Mouse (Mus musculus) telencephalon, adult 2 months (tissue): ENCODE data around the gene Rhog.
A peak's percentile ranks its signal among the peaks of the same experiment; 100 is the strongest.
"Not testable (repeated sequence)": the region's sequence is repeated elsewhere in the genome, so short reads cannot be mapped to it uniquely, and the experiment has no call there.

Experiments
- DNase-seq: peaks from one replicate; pipeline ENCODE4 v3.0.0-alpha.2; 2011; ENCODE audit warnings: low read depth, low spot score

Gene Rhog

GRCm38 (mm10) chr7:102255954-102256353 is at the start of gene Rhog:
Gene Rhog (minus strand): TSS chr7:102256054.
- DNase-seq: no peak

DNA sequence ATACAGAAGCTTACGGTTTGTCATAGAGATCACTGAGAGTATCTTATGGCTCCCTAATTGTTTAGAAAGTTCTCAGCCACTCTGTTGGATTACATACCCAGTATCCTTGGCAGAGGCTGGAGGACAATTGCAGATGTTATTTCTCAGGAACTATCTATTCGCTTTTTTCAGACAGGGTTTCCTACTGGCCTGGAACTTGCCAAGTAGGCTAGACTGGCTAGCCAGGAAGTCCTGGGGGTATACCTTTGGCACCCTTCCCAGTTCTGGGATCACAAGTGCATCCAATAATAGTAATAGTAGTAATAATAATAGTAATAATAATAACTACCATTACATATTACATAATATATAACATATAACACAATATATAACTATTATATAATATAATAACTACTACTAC is 49.7 kb upstream of the Rhog start:
- no peak for DNase-seq

GRCm38 (mm10) chr7:102302471-102302870 is 46.6 kb upstream of the Rhog start:
- no peak for DNase-seq

GRCm38 (mm10) chr7:102300761-102301160 is 44.9 kb upstream of the Rhog start:
- no peak for DNase-seq

DNA sequence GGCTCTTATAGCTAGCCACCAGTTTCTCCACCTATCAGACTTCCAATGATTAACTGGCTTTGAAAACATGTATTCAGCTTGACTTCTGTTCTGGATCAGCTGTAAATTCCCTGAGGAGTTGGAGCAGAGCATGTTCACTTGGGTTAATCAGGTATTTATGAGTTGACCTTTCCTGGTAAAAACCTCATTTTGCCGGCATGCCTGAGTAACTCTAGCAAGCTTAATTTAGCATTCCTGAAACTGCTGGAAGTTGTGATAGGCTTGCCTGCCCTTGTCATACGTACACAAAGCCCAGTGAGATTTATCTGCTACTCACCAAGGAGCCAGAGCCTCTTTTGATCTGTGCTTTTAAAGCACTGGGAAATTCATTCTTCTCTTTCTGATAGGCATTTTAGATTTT is 37.4 kb upstream of the Rhog start:
- DNase-seq: no peak

DNA sequence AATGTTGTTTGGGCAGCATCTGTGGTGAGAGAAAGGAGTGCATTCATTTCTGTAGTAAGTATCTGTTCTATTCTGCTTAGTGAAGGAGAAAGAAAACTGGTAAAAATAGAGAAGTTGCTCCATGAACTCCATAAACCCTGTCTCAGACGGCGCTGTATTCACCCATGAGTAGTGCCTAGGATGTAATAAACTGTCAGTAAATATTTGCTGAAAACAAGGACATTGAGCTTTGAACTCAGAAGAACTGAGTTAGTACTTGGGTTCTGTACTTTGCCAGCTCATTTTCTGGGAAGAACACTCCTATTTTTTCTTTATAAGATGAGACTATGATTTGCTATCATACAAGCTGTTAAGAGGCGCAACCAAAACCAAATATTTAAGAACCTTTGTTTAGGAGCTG is 36.4 kb upstream of the Rhog start:
- DNase-seq: no peak

DNA sequence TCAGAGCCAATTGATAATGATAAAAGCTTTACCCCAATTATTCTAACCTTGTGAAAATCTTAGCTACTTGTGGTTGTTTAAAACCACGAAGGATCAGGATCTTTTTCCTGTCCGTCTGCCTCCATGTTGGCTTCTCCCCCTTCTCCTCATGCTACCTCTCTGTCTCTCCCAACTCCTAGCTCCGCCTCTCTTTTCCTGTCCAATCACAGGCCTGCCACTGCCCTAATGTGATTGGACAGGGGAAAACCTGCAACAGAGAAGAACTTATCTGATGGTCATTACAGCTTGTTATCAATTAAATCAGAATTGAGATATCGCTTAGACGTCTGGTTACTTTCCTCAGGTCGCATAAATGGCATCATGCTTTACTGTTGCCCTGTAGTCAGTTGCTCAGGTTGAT is 33.6 kb upstream of the Rhog start:
- no peak for DNase-seq

DNA sequence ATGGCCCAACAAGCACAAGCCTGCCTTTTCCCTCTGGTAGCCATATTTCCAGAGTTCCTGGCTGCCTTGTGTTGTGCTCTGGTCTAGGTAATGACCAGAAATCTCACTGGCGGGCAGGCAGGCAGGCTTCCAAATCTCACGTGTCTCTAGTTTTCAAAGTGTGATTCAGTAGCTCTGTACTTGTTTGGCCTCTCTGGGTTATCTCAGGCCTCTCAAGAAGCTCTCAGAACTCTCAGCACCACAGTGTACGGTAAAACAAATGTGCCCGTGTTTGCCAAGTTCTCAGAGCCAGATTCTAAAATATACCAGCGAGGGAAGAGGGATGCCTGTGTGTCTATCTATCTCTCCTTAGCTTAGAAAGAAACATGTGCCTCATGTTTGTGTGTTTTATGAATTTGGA is 26.4 kb upstream of the Rhog start:
- DNase-seq: no peak

GRCm38 (mm10) chr7:102281403-102281802 is 25.5 kb upstream of the Rhog start:
- no peak for DNase-seq

GRCm38 (mm10) chr7:102272422-102272948 is 16.6 kb upstream of the Rhog start:
- DNase-seq: no peak

DNA sequence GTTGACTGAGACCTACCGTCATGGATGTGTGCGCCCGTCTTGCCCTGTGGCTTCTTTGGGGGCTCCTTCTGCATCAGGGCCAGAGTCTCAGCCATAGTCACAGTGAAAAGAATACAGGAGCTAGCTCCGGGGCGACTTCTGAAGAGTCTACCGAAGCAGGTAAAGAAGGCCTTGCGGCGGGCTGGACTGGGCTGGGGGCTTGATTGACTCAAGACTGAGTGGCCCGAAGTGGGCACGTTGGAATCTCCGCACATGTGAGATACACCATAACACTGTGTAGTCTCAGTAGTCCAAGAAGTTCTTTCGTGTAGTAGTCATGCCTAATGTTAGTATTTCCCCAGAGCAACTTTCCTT is 12.5 kb upstream of the Rhog start:
- no peak for DNase-seq

- DNase-seq: no peak
Observed at GRCm38 (mm10) chr7:102267601-102268394, 11.9 kb upstream of the Rhog start, which contains the start of gene Stim1. Gene Stim1 (plus strand): TSS chr7:102267806.

DNA sequence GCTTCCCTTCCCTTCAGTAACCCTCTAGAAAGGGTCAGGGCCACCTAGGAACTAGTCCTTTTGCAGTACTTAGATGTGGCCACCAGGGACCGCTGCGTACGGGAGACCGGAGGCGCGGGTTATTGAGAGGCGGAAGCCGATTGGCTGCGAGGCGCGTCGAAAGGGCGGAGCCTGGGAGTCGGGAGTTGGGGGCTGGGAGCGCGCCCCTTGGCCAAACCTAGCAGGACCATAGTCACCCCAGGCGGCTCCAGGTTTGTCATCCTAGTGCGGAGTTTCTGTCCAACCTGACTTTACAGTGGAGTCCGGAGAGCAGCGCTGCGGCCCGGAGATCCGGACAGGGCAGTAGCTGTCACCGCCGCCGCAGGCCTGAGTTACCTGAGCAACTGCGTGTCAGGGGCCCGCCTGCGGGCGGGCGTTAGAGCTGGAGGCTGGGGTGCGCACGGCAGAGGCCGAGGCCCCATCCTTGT is 11.3 kb upstream of the Rhog start:
- DNase-seq: peak; percentile 86

DNA sequence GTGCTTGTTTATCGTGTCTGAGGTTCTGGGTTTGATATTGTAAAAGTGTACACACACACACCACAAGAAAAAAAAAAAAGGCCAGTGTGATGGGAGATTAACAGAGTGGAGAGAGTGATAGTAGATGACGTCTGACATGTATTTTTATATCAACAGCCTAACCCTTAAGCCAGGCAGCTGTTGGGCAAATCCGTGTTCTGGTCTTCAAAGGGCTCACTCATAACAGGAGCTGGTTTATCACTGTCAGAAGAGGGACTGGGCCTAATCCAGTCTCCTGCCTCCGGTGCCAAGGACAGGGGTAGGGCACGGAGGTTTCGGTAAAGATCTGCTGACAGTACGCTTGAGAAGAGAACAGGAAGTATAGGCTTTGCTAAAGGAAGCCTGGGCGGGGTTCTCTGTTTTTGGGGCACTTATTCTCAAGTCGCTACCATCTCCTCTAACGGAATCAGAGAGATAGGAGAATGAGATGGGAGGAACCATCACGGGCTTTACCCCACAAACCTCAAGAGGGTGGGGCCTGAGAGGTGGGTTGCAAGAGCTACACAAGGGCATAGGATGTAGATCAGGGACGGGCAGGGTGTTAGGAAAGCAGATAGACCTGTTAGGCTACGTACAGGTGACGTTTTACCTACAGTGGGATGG is 10.7 kb upstream of the Rhog start:
- DNase-seq: no peak

- DNase-seq: not testable (repeated sequence)
Observed at GRCm38 (mm10) chr7:102266021-102266400, 10.2 kb upstream of the Rhog start.

GRCm38 (mm10) chr7:102263020-102263419 is 7.2 kb upstream of the Rhog start:
- no peak for DNase-seq

- DNase-seq: no peak
Observed at GRCm38 (mm10) chr7:102260518-102260917, 4.7 kb upstream of the Rhog start.

DNA sequence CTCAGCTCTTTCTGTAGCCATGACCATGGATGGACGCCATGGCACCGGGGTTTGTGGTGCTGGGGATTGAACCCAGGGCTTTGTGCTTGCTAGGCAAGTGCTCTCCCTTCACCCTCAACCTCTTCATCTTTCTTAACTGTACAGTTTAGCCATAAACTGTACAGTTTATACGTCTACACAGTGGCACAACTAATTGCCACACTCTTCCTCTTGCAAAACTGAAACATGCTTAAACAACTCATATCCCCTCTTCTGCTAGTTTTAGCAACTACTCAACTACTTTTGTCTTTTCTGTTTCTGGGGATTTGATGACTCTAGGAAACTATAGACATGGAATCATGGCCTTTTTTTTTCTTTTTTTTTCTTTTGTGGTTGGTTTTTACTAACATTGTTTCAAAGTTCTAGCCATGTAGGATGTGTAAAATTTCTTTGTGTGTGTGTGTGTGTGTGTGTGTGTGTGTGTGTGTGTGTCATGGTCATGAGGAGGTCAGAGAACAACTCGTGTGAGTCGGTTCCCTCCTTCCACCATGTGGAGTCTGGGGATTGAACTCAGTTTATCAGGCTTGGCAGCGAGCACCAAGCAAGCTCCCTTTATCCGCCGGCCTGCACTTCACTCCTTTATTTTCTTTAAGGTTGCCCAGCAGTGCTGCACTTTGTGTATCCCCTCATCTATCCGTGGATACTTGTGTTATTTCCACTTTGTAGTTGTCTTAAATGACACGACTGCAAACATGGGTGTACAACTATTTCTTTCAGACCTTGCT is 4.0 kb upstream of the Rhog start:
- DNase-seq: no peak

DNA sequence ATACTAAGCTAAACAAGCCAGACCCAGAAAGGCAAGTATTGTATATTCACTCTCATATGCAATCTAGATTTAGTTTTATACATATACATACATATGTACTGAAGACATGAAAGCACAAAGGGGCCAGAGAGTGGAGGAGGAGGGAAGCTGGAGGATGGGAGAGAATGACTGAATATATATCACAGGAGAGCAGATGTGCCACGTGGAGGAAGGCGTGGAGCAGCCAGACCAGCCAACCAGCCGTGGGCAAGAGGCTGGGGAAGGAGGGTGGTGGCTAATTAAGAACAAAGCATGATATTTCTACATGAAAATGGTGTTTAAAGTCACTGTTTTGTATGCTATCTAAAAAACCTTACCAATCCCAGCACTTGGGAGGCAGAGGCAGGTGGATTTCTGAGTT is 2.9 kb upstream of the Rhog start:
- no peak for DNase-seq

GRCm38 (mm10) chr7:102258189-102258588 is 2.3 kb upstream of the Rhog start:
- DNase-seq: no peak

GRCm38 (mm10) chr7:102256636-102257035 is 782 bp upstream of the Rhog start:
- DNase-seq: no peak

- no peak for DNase-seq
Observed at GRCm38 (mm10) chr7:102253631-102254030, 2.2 kb downstream of the Rhog start.
